Mouse (Mus musculus) gastrocnemius, postnatal 4 days (tissue): ENCODE data around the gene Adra1d. TPM values are rescaled to one million over a fixed set of nuclear protein-coding genes. Genes with fewer than 3 reads are reported as not detected.

Source experiments
- DNase-seq, 2 experiments: peaks; one replicate each; pipeline ENCODE4 v3.0.0; 2021 to 2022; ENCODE audit warnings: low spot score in 2 of 2, mixed read lengths in 2 of 2
- total RNA-seq, 2 experiments: library from RNA; stranded (reverse); gene quantifications; 2 replicates each; pipeline ENCODE4 v1.2.3; 2021

The Adra1d gene
- total RNA-seq, 2 experiments from 2014 or later = 1.8 to 2.2 TPM

DNA sequence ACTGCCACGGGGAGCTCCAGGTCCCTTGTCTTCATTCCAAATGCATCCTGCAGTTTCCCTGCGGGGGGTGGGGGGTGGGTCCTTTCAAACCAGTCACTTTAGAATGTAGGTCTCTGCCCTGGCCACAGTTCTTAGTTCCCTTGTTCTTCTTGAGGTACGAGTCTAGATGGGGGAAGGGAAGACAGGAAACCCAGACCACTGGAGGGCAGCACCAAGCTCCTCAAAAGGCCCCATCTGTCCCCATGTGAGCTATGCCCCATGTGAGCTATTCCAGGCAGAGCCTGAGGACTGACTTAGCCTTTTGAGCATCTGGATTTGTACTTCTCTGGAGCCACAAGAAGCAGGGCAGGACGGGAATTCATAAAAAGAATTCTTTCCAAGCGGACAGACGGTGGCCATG, 19.6 kb downstream of the Adra1d start:
- DNase-seq = no peak

DNA sequence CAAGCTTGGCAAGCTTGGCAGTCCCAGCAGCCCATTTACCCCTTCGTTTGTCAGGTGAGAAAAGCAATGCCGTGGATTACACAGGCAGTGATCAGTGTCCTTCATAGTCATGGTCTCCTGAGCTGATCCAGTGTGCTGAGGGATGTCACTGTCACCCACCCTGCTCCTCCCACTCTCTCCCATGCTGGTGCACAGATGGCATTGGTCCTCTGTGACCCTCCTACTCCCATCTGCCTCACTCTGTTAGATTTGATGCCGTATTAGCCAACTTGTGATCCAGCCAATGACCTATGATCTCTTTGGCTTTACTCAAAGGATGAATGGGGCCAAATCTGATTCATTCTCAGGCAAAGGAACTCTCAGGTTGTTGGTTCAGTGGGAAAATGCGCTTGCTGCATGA, 20.4 kb downstream of the Adra1d start:
- DNase-seq = no peak

DNA sequence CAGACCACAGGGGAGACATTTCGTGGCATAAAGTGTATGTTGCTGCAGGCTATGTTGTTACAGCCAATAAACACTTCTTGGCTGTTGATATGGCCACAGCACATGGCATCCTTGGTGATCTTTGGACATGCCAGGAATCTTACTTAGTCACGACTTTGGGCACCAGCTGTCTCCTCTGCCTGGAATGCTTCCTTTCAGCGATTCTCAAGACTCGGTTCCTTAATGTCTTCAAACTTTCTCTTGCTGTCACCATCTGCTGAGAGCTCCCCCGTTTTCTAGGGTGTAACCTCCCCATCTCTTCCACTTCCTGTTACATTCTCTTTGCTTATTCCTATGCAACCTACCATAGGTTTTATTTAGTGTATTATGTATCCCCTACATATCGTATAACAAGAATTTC, 22.3 kb downstream of the Adra1d start:
- no peak for DNase-seq

DNA sequence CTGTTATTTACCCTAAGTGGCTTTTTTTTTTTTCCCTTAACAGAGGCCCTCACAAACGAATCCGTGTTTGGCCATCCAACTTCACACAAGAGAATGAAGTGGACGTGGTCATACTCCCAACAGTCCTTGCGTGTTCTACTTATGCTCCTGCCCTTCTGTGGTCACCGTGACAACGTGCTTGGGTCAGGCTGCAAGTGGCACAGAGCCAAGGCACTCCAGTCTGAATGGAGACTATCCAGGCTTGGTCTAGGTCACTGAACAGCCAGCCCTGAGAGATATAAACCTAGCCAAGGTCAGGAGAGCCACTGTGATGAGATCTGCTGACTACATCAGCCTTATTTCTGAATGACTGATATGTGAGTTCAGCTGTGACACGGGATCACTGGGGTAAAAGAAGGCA, 23.7 kb downstream of the Adra1d start:
- DNase-seq = no peak

DNA sequence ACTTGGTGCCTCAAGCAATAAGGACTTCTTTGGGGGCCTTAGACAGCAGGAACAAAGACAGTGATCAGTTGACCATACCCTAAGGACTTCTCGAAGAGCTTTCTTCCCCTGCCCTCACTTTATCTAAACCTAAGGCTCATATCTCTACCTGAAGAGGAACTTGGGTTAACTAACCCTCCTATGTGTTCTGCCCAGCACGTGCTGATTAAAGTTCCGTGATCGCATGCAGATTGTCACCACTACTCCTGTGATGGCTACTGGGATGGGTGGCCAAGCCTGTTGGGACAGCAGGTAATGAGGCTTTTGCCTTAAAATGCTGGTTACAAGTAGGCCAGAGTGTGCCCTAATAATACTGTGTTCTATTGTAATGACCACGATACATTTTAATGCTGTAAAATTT, 26.9 kb downstream of the Adra1d start:
- no peak for DNase-seq

DNA sequence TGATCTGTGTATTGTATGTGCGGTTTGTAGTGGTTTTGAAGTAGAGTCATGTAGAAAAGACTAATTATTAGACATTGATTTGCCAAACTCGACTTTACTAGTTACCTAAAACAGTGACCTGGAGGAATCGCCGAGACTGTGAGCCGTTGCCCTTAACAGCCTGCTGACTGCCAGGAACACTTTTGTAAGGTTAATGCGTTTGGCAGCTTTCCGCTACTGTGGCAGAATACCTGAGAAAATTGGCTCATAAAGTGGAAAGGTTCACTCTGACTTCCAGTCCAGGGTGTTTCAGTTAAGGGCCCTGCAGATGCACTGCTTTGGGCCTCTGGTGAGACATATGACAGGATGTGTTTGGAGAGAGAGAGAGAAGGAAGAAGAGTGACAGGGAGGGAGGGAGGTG, 30.8 kb downstream of the Adra1d start:
- no peak for DNase-seq

DNA sequence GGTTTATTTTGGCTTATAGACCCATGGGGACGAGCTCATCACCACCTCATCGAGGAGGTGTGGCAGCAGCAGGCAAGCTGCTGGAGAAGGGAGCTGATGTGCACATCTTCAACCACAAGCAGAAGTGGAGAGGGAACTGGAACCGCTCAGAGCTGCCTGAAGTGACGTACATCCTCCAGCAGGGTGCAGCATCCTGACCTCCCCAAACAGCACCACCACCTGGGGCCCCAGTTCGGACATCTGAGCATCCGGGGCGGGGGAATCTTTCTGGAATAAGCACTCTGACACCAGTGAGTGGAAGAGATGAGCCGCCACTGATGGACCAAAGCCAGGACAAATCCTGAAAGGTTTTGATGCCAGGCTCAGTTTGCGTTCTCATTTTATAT, 31.5 kb downstream of the Adra1d start:
- peak in 1 of 2 experiments; percentile 40 for DNase-seq

DNA sequence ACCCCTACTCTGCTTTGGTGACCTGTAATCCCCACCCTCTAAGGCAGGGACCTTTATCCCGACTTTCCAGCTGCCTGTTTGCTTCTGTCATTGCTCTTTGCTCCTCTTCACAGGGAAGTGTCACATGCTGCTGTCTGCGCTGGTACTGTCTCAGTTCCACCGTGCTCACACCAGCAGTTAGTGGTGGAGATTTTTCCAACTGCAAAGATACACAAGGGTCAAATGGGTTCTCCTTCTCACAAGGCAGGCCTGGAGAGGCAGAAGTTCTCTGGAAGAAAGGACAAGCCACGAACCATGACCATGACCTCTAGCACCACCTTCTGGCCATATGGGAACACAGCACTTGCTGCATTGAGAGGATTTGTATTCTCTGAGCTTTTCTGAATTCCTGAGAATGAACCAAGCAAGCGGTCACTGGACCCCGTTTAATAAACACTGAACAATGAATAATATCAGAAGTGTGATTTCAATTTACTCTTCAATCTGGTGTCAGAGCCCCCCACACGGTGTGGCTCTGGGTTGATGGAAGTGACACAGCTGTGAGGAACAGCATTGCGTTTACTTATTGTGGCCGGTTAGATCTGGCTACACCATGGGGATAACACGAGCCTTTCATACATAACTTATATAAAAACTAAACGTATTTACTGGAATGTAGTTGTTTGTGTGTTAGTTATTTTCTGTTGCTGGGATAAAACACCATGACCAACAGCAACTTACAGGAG, 32.0 kb downstream of the Adra1d start:
- peak in 1 of 2 experiments; percentile 58 for DNase-seq

DNA sequence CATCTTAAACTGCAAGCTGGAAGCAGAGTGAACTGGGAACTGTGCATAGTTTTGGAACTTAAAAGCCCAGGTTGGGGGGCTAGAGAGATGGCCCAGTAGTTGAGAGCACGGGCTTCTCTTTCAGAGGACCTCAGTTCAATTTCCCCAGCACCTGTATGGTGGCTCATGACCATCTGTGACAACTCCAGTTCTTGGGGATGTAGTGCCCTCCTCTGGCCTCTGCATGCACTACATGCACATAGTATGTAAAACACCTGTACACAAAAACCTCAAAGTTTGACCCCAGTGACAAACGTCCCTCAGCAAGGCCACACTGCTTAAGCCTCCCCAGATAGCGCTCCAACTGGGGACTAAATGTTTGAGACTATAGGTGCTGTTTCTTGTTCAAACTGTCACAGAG, 35.0 kb downstream of the Adra1d start:
- no peak for DNase-seq

DNA sequence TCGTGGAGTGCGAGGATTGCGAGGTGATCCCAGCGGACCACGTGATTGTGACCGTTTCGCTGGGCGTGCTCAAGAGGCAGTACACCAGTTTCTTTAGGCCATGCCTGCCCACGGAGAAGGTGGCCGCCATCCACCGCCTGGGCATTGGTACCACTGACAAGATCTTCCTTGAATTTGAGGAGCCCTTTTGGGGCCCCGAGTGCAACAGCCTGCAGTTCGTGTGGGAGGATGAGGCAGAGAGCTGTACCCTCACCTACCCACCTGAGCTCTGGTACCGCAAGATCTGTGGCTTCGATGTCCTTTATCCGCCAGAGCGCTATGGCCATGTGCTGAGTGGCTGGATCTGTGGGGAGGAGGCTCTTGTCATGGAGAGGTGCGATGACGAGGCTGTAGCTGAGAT, 41.3 kb downstream of the Adra1d start:
- no peak for DNase-seq

DNA sequence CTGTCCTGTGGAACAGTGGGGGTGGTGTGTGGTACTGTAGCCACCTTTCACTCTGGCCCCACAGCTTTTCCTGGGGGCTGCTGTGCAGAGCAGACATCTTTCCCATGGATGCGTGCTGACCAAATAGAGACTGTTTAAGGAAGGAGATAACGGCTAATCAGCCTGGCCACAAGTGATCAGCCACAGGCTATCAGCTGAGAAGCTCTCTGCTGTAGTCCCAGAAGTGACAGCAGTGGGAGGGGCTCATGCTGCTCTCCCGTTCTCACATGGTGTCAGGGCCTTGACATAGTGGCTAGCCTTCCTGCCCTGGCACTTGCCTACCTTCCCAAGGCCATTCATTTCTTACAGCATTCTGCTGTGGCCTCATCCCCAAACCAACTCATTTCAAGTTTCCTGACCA, 43.3 kb downstream of the Adra1d start:
- DNase-seq = no peak

DNA sequence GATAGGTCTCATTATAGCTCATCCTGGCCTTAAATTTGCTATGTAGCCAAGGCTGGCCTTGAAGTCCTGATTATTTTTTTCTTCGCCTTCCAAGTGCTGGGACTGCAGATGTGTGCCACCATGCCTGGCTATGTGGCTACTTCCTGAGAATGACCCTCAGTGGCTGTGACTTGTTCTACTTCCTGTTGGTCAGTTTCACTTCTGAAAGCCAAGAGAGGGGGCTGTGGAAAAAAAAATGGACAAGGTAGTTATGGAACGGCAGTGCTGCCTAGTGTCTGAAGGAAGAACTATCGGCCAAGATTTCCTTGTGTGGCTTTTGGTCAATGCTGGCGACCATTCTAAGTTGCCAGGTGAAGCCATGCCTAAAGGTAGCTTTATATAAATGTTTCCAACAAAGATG, 44.5 kb downstream of the Adra1d start:
- no peak for DNase-seq

DNA sequence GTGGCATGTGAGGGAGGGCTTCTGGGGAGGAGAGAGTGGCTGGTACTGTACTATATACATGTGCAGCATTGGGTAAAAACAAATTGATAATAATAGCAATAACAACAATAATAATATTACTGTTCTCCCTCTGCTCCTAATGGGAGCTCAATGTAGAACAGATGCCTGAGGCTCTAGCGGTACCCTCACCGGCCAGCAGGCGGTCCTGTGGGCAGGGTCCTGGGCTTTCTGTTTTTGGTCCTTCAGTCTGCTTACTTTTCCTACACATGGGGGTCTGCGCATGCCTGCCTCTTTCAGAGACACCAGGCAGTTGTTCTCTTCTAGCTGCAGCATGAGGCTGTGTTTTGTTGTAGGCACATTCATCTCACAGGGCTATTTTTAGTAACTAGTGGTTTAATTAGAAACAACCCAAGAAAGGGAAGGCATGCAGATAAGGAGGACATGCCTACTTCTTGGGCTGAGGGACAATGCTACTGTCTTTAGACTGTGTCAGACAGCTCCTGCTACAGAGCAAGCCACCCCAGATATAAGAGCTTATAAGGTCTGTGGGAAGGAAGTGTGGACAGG, 47.9 kb downstream of the Adra1d start:
- no peak for DNase-seq

DNA sequence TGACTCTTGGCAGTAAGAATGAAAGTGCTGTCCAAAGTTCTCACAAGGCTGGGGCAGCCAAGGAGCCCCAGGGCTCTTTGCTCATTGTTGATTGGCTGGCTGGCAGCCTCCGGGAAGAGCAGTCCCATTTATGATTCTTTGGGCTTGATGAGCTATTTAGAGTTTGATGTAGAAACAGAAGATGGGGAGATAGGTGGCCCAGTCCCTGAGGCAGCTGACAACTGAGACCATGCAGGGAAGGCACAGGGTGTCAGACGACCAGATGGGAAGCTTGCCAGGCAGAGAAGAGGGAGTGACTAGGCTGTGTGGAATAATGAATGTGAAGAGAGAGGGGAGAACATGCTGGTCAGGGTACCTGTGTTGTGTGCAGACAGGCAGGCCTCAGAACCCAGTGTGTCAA, 48.6 kb downstream of the Adra1d start:
- DNase-seq = no peak

DNA sequence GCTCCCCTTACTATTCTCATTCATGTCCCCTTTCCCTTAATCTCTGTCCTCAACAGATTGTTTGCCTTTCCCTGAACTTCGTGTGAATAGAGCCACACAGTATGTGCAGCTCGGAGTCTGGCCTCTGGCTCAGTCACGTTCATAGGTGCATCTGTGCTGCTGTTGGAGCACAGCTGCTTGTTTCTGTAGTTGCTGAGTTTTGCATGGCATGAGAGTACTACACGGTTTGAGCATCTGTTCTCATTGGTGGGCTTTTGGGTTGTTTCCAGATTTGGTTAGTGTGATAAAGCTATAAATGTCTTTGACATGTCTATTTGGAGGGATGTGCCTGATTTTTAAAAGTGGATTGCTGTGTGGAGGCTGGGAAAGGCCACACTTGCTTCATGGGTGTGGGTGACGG, 51.6 kb downstream of the Adra1d start:
- DNase-seq = no peak

DNA sequence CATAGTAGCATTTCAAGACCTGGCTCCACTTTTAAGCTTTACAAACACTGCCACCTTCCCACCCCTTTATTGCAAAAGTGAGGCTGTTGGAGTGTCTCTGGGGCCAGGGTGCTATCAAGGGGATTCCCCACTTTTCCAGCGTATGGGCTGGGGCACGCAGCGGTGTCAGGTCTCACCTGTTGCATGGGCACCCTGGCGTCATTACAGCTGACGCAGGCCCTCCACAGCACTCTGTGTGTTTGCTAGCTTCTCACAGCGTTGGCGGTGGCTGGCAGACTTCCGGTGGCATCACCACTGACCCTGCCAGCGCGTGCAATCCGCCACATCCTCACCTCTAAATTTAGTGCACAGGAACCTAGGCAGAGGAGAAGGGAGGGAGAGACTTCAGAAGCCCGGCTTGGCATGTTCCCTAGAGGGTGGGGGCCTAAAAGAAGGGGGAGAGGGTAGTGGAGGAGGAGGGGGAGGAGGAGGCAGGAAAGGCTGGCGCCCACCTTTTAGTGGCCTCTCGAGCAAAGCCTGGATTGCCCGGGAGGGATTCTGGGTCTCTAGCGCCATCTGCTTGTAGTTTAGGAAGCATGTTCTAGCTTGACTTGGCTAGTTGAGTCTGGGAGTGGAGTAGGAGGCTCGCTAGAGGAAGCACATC, 52.3 kb downstream of the Adra1d start:
- DNase-seq = peak in 1 of 2 experiments; percentile 56

DNA sequence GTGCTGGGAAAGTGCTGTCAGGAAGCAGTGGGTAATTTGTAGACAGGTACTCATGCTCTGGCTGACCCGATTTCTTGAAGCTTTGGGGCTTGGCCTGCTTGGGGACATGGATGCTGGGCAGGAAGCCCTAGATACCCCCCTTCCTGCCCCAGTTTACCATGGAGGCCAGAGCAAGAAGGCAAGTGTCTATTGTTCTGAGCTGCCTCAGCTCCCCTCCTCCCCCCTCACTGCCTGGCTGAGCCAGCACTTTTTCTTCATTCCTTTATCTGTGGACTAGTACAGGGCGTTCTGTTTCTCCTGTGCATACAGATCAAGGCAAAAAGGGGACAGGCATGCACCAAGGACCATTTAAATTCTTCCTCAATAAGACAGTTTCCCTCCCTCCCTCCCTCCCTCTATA, 53.6 kb downstream of the Adra1d start:
- DNase-seq = no peak

DNA sequence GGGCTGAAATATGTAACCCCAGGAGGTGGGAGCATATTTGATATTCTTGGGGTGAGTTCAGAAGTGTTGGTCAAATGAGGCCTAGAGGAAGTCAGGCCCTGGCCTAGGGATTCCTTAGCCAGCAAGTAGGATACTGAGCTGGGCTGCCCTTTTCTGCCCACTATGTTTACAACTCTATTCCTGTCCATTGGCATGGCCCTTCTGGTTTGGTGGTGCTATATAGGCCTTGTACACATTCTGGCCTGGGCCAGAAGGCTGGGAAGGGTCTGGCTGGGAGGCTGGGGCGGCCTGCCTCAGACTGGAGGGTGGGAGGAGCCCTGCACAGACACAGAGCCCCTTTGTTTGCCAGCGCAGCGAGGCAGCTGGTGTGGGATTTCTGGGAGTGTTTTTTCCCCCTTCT, 55.7 kb downstream of the Adra1d start:
- peak in 1 of 2 experiments; percentile 34 for DNase-seq

DNA sequence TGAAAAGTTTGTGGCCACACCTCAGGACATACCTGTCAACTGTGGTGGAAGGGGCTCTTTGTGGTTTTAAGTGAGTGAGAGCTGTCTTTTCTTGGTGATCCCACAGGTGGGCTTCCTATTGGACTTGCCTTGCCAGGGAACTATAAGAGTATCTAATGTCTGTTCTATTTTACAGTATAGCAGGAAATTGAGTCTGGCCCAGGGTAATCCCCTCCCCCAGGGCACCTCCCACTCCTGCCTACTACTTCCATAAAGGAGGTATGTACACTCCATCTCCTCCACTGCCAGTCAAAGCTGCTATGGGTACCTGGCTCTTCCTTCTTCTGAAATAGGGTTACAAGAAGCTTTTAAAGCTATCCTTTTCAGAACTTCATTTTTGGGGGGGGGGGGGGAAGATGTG, 56.7 kb downstream of the Adra1d start:
- no peak for DNase-seq

DNA sequence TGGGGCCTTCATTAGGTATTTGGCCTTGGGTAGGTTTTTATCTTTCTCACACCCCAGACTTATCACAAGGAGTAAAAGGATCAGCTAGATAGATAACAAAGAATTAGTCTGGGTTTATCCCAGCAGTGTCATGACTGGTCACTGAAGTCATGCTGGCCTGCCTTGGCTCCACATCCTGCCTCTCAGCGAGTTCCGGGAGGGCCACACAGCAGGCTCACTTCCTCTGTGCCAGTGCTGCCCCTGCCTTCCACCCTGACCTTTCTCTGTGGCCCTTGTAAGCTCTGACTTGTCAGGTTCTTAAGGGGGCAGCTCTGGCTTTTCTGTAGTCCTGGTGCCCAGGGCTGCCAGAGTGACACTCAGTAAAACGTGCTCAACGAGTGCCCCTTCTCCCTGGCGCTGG, 59.5 kb downstream of the Adra1d start:
- no peak for DNase-seq

DNA sequence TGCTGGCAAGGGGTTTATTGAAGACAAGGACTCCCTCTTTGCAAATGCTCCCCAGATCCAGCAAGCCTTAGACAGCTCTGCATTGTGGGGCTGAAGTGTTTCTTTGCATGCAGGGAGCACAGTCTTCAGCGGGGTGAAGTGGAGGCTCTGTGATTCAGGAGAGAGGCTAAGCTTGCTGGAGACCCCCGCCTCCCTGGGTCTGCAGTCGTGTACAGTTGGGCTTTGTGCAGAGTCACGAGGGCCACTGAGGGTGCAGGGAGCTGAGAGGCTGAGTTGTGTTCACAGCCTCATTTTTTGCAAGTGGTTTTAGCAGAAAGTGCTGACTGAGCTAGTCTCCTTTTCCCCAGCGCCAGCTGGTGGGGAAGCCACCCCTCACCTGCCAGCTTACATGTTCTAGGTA, 60.2 kb downstream of the Adra1d start:
- no peak for DNase-seq

DNA sequence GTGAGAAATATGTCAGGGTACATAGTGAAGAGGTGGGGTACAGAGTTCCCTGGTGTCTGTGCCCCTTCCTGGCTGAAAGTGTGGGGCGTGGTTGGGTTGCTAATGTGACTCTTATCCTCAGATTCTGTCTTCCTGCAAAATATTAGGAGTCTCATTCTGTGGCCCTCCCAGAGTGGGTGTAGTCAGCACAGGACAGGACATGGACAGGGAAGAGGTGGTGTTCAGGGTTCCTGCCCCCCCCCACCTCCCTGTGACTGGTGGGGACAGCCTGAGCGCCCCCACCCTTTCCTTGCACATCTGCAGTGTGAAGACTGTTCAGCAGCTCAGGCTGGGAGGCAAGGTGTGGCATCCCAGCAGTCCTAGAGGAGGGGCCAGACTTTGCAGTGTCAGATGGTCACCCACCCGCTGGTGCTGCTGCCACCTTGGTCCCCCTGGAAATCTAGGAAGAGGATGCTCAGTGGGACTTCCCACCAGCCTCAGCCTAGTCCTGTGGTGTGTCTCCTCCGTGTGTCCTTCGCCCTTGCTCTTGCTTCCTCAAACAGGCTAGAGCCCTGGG, 62.7 kb downstream of the Adra1d start:
- no peak for DNase-seq

DNA sequence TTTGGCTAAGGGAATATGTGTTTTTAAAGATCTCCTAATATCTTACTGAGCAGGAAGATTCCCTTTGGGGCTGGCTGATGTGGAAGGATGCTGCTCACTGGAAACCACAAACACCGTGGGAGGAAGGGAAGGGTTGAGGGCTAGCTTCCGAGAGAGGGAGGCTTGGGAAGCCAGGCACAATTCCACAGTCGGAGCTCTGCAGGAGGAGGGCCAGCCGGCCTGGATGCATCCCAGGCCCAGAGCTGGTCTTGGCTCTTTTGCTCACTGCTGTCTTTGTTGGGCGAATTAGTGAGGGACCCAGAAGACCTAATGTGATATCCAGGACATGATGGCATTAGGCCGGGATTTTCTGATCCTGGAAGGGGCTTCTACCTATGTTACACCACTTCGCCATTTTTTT, 63.9 kb downstream of the Adra1d start:
- peak in 1 of 2 experiments; percentile 56 for DNase-seq
